Mouse (Mus musculus) liver, adult 2 months (tissue): ENCODE results near the gene Eif1ad.

Experiments used
- CTCF ChIP-seq: fragments of 200-500 bp; IDR thresholded peaks from 2 replicates; pipeline ENCODE4 v1.5.1; 2011; ENCODE audit warnings: low read depth, low read length, control low read depth
- POLR2A ChIP-seq: fragments of 200-500 bp; IDR thresholded peaks from 2 replicates; pipeline ENCODE4 v1.6.1; 2011; ENCODE audit warnings: low read length, control low read depth; ENCODE audit not compliant: insufficient read depth; ENCODE audit errors: extremely low read depth

DNA sequence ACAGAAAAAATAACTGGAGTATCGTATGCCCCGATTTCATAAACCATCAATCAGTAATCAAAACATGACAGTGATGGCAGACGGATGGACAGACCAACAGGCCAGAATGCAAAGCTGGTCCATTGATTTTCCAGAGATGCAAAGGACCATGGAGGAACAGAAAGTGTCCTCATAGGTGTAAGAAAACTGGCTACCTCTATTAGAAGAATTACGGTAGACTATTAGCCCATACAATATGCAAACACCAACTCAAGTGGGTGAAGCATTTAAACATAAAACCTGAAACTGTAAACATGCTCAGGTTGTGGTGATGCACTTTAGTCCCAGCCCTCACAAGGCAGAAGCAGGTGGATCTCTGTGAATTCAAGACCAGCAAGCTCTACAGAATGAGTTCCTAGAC is 28.8 kb downstream of the Eif1ad start:
- TF ChIP-seq CTCF (no peak), POLR2A (no peak)
